Mouse (Mus musculus) thymus, adult 2 months (tissue): ENCODE results near the gene Dgkh. TPM values are rescaled to one million over a fixed set of nuclear protein-coding genes. Genes with fewer than 3 reads are reported as not detected.

Experiments used
- DNase-seq: peaks from one replicate; pipeline ENCODE4 v3.0.0; 2021
- H3K27ac ChIP-seq: fragments of 200-500 bp; 2 replicates; pipeline ENCODE4 v1.5.1; 2012; ENCODE audit warnings: low read length, control low read depth; ENCODE audit not compliant: control insufficient read depth, insufficient read depth
- H3K27me3 ChIP-seq: fragments of 200-500 bp; 2 replicates; pipeline ENCODE4 v1.6.1; 2012; ENCODE audit warnings: mild to moderate bottlenecking, low read length, moderate library complexity, mixed read lengths; ENCODE audit not compliant: control insufficient read depth, insufficient read depth
- H3K36me3 ChIP-seq: fragments of 200-500 bp; 2 replicates; pipeline ENCODE4 v1.6.1; 2012; ENCODE audit warnings: mild to moderate bottlenecking, low read length, moderate library complexity; ENCODE audit not compliant: control insufficient read depth, insufficient read depth
- H3K4me1 ChIP-seq: fragments of 200-500 bp; replicated peaks from 2 replicates; pipeline ENCODE4 v1.6.1; 2012; ENCODE audit warnings: low read length; ENCODE audit not compliant: control insufficient read depth, insufficient read depth
- H3K4me3 ChIP-seq: fragments of 200-500 bp; 2 replicates; pipeline ENCODE4 v1.5.1; 2012; ENCODE audit warnings: mild to moderate bottlenecking, low read length, control low read depth, moderate library complexity; ENCODE audit not compliant: control insufficient read depth, insufficient read depth
- CTCF ChIP-seq: fragments of 200-500 bp; IDR thresholded peaks from 2 replicates; pipeline ENCODE4 v1.5.1; 2012; ENCODE audit warnings: mild to moderate bottlenecking, control low read depth, low read length, moderate library complexity, borderline replicate concordance; ENCODE audit not compliant: control insufficient read depth, poor library complexity, insufficient read depth; ENCODE audit errors: extremely low read depth
- POLR2A ChIP-seq: fragments of 200-500 bp; IDR thresholded peaks from 2 replicates; pipeline ENCODE4 v1.6.1; 2012; ENCODE audit warnings: mild to moderate bottlenecking, low read length, control low read depth, moderate library complexity; ENCODE audit not compliant: control insufficient read depth, poor library complexity, insufficient read depth; ENCODE audit errors: extremely low read depth
- WGBS: fragments of 180-500 bp; shearing (Covaris S2); methylation state at CpG from one replicate; pipeline ENCODE4 v1.1.7; 2018; 5-methylcytosine and 5-hydroxymethylcytosine counted together
- polyA plus RNA-seq: library from polyadenylated mRNA; depleted of rRNA; stranded (reverse); fragments of >200 nt; gene quantifications from 2 replicates; pipeline ENCODE4 v1.2.3, GENCODE M21; 2012

Dgkh gene
- polyA plus RNA-seq, 1 experiment, result 0.84 TPM

DNA sequence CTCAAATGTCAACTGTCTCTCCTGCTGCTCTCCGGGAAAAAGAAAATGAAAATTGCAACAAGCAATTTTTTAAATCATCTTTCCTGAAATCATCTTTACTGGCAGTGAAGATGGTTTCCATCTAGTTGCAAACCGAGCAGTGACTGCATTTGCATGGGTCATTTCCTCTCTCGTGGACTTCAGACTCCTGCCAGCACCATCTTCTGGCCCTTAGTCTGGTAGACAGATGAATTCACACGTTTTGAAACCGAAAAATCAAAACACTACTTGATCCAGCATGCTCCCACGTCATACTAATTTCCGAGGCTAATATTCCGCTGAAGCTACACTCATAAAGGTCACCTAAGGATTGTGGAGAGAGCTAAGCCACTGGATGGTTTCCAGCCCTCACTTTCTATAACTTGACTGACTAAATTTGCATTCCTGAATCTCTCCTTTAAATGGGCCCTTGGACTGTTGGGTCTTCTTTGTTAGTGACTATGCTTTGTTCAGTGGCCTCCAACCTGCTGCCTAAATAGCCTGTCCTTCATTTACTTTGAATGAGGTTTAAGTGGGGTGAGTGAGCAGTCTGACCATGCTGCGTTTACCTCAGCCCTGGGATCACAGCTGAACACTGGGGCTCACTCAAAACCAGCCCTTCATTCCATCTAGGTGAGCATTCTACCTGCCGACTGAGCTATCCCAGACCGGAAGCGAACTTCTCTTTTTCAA, 945 bp upstream of the Dgkh start:
- WGBS, result 40% methylated on average over 12 of the region's 12 CpGs
- DNase-seq, result no peak
- H3K27me3 ChIP-seq, result peaks cover 15% of the 10 kb centered on the region; the same call in 1 of the 2 replicates
- no peak for TF ChIP-seq POLR2A
- no peak for TF ChIP-seq CTCF
- H3K27ac ChIP-seq, result no peak overlapping the region
- H3K4me1 ChIP-seq, result peaks cover 7% of the 10 kb centered on the region
- H3K4me3 ChIP-seq, result no peak overlapping the region
- no peaks in the 10 kb centered on the region for H3K36me3 ChIP-seq

GRCm38 (mm10) chr14:78731852-78732616, 542 bp downstream of the Dgkh start:
- H3K36me3 ChIP-seq, result no peaks in the 10 kb centered on the region
- peaks cover 15% of the 10 kb centered on the region; the same call in 1 of the 2 replicates for H3K27me3 ChIP-seq
- H3K4me1 ChIP-seq, result peaks cover 7% of the 10 kb centered on the region
- no peak overlapping the region for H3K27ac ChIP-seq
- DNase-seq, result peak; percentile 25
- TF ChIP-seq POLR2A (no peak), CTCF (no peak)
- WGBS, result under 1% methylated on average over 83 of the region's 90 CpGs
- H3K4me3 ChIP-seq, result peak overlapping the region; percentile 40

DNA sequence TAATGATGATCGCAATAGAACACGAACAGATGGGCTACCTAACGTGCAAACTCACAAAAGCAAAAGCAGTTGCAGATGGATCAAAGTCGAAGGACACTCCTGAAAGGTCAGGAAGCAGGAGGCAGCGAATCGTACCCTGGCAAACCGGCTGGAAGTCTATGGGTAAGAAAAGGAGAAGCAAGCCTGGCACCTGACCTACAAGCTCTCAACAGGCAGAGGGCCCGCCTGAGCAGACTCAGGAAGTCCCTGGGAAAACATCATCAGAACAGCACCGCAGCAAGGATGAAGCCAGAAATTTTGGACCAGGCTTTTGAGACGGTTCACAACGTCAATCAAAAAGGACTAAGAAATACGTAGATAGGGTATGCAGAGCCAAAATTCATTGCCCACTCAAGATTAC, 1.3 kb downstream of the Dgkh start:
- Histone ChIP-seq H3K36me3 (no peaks in the 10 kb centered on the region), H3K4me1 (peaks cover 7% of the 10 kb centered on the region), H3K27ac (no peak overlapping the region), H3K27me3 (peaks cover 15% of the 10 kb centered on the region; the same call in 1 of the 2 replicates), H3K4me3 (no peak overlapping the region)
- 13% methylated on average over 12 of the region's 12 CpGs for WGBS
- no peak for TF ChIP-seq CTCF
- TF ChIP-seq POLR2A, result no peak
- no peak for DNase-seq

DNA sequence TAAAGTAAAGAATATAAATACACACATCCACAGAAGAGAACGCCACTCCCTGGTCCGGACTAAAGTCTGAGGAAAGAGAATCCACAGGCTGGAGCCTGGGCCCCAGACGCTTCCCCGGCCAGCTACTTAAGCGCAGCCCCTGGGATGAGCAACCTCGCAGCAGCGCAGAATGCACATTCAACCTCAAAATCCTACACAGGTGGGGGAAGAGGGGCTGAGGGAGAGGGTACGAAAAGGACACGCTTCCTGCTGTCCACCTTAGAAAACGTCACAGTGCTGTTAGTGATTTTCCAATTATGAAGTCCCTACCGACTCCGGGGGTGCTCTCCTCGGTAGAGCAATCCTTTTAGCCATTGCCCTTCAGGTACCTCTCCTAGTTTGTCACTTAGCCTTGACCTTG, 6.6 kb downstream of the Dgkh start:
- H3K36me3 ChIP-seq, result no peaks in the 10 kb centered on the region
- no peaks in the 10 kb centered on the region; the same call in 1 of the 2 replicates for H3K27me3 ChIP-seq
- no peak for DNase-seq
- WGBS, result 91% methylated on average over 13 of the region's 13 CpGs
- TF ChIP-seq CTCF (no peak), POLR2A (no peak)
- no peak overlapping the region for H3K4me3 ChIP-seq
- H3K27ac ChIP-seq, result no peak overlapping the region
- H3K4me1 ChIP-seq, result peaks cover 9% of the 10 kb centered on the region

GRCm38 (mm10) chr14:78725307-78725956, 7.1 kb downstream of the Dgkh start:
- peak; percentile 11 for DNase-seq

More at GRCm38 (mm10) chr14:78725307-78725956, 7.1 kb downstream of the Dgkh start:
- peaks cover 9% of the 10 kb centered on the region for H3K4me1 ChIP-seq
- H3K27me3 ChIP-seq, result no peaks in the 10 kb centered on the region; the same call in 1 of the 2 replicates
- no peak overlapping the region for H3K27ac ChIP-seq
- no peaks in the 10 kb centered on the region for H3K36me3 ChIP-seq
- no peak for TF ChIP-seq CTCF
- TF ChIP-seq POLR2A, result no peak
- H3K4me3 ChIP-seq, result peak overlapping the region; percentile 78
- WGBS, result 29% methylated on average over 26 of the region's 26 CpGs
